Mouse (Mus musculus): ENCODE data around the gene Barx1. TPM values are rescaled to one million over a fixed set of nuclear protein-coding genes. Genes with fewer than 3 reads are reported as not detected.

The Barx1 gene
- total RNA-seq (2023; ENCODE audit: inconsistent age) = not detected in 4 replicates

DNA sequence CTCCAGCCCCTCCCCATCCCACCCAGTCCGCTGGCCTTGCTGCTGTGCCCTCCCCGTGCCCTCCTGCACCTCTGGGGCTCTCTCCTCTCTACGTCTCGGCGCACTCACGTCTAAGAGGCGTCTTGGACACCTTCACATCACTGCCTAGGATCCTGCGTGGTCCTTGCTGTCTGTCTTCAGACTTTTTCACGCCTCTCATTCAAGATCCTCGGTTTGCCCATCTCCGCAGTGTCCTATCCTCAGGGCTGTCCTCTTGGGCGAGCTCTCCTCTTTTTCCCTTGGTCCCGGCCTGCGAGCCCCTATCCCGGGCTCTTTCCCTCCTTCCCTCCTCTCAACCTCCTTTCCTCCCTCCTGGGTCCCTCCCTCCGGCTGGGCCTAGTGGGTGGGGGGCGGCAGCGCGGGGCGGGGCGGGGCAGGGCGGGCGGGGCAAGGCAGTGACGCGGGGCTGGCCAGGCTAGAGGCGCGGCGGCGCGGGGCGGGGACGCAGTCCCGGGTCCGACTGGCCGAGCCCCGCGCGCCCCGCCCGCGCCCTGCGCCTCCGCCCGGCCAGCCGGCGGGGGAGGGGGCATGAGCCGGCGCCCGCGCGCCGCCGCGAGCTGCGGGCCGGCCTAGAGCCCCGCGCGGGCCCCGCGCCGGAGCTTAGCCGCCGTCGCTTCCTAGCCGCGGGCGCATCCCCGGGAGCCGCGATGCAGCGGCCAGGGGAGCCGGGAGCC, at the start of gene Barx1:
Barx1 (plus strand) TSS at position 568 of the 713 bp plus-strand sequence.

DNA sequence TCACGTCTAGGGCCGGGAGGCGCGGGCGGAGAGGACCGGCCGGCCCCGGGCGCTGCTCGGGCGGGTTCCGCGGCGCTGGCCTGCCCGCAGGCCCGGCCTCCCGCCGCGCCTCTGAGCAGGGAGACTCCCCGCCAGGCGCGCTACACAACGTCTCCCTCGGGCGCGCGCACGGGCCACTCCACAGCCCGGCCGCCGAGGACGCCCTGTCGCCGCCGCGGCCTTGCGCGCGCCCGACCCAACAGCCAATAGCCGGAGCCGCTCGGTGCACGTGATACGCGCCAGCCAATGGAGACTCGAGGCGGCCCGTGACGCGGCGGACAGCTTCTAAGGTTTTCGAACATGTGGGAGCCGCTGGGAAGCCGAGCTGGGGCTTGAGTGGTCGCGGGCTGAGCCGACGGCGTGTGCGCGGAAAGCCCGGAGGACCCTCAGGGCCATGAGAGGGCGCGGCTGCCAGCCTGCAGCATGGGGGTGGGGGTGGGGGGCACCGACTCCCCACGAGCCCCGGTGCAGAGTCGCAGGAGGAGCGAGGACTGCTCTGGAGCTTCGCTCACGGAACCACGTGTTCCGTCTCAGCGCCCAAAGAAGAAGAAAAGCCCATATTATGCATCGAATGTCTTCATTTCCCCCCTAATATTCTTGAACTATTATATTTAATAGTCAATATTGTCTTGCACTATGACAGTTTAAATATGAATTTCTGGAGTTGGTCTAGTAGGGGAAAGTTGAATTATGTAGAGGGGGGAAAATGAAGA, 37.2 kb upstream of the Barx1 start, which contains the start of gene Ptpdc1:
Ptpdc1 (minus strand) TSS at position 232 of the 752 bp plus-strand sequence.

Other genes with a start within 250 kb of the Barx1 start
- 23.4 to 29.8 TPM (median 25.9 TPM) in 4 replicates for gene Zfp169, start 149.5 kb upstream of the Barx1 start, total RNA-seq (2023; ENCODE audit: inconsistent age)
- 0.93 TPM in 1 of 4 replicates, not detected in the others for gene A830005F24Rik, start 149.4 kb upstream of the Barx1 start, total RNA-seq (2023; ENCODE audit: inconsistent age)
- gene Ptpdc1, start 37.3 kb upstream of the Barx1 start, total RNA-seq (2023; ENCODE audit: inconsistent age) = 9.0 to 11.8 TPM (median 9.8 TPM) in 4 replicates
- gene Phf2, start 208.1 kb downstream of the Barx1 start, total RNA-seq (2023; ENCODE audit: inconsistent age) = 53.2 to 61.0 TPM (median 55.1 TPM) in 4 replicates